In the genomic region with DNA sequence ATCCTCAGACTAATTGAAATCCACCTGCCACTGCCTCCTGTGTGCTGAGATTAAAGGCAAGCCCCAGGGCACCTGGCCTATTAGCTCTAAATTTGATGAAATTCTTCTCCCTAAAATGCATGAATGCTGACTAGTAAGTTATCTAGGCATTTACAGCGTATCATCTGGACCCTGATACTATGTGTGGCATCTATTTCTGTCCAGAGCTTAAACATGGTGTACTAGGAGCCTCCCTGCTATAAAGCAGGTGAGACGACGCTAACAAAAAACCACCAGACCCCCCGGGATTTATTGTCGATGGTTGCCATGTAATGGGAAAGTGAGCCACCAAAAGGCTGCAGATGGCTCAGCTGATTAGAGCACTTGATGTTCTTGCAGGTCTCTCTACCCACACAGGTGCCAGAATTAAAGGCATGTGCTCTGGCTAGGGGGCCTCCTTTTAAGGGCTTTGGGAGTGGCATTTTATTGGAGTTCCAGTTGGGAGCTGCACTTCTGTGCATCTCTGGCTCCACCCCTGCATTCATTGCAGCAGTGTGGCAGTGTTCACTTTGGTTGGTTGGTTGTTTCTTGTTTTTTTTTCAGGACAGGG, we compare ENCODE assay signal across 14 mouse cellular contexts. TPM values are rescaled to one million over a fixed set of nuclear protein-coding genes. Genes with fewer than 3 reads are reported as not detected.
A peak's percentile ranks its signal among the peaks of the same experiment; 100 is the strongest.
DNase-seq lines count a peak whose midpoint lies in the region; ATAC-seq and TF ChIP-seq lines count a peak whose summit lies in the region.
"Had no signal": no experiment of that assay in that cellular context is flagged by ENCODE, and none has a peak within 500 bp of the region (broad histone marks: within the 10 kb centered on the region; RNA-seq: fewer than 3 reads in every experiment).

No protein-coding gene starts in this region.

- H3K4me1 ChIP-seq in forebrain, embryonic 13.5 days: peaks cover 14% of the 10 kb centered on the region
- no peaks in the 10 kb centered on the region; the same call in 1 of the 2 replicates for H3K4me1 ChIP-seq in forebrain, embryonic 11.5 days (replicated peaks; ENCODE audit: control insufficient read depth, insufficient read depth, low read length)
- H3K4me1 ChIP-seq in liver, embryonic 15.5 days (replicated peaks): peaks cover 38% of the 10 kb centered on the region
- H3K4me1 ChIP-seq in liver, postnatal 0 days (ENCODE audit: insufficient read depth): peaks cover 8% of the 10 kb centered on the region
- peaks cover 16% of the 10 kb centered on the region for H3K4me1 ChIP-seq in intestine, embryonic 14.5 days (replicated peaks; ENCODE audit: control insufficient read depth, insufficient read depth, low read length)
- peaks cover 19% of the 10 kb centered on the region; the same call in 1 of the 2 replicates for H3K4me1 ChIP-seq in small intestine, adult 2 months (ENCODE audit: control insufficient read depth, insufficient read depth, insufficient read length, low read length)

- WGBS in forebrain, embryonic 13.5 days: 55% methylated on average over 5 of the region's 5 CpGs
- 59% methylated on average over 5 of the region's 5 CpGs for WGBS in forebrain, embryonic 11.5 days
- WGBS in liver, embryonic 15.5 days (ENCODE audit: insufficient replicate concordance): 49% methylated on average over 5 of the region's 5 CpGs
- 58% methylated on average over 5 of the region's 5 CpGs for WGBS in liver, postnatal 0 days (ENCODE audit: insufficient replicate concordance)
- 43% methylated on average over 5 of the region's 5 CpGs for WGBS in intestine, embryonic 14.5 days
- WGBS in small intestine, adult 2 months: 27% methylated on average over 5 of the region's 5 CpGs

- H3K4me2 ChIP-seq in forebrain, embryonic 13.5 days: no peak overlapping the region
- H3K4me2 ChIP-seq in forebrain, embryonic 11.5 days (ENCODE audit: low read depth, low read length, severe bottlenecking): no peak overlapping the region
- H3K4me2 ChIP-seq in liver, embryonic 15.5 days: no peak overlapping the region
- H3K4me2 ChIP-seq in liver, postnatal 0 days (ENCODE audit: low read depth, low read length): no peak overlapping the region
- H3K4me2 ChIP-seq in intestine, embryonic 14.5 days (ENCODE audit: low read length): no peak overlapping the region
- H3K4me2 ChIP-seq: limb, embryonic 15.5 days; midbrain, embryonic 13.5 days had no signal

- no peaks in the 10 kb centered on the region for H3K27me3 ChIP-seq in forebrain, embryonic 13.5 days
- H3K27me3 ChIP-seq in forebrain, embryonic 11.5 days (ENCODE audit: control insufficient read depth, insufficient read depth, low read length): no peaks in the 10 kb centered on the region
- H3K27me3 ChIP-seq in liver, embryonic 15.5 days: no peaks in the 10 kb centered on the region
- no peaks in the 10 kb centered on the region for H3K27me3 ChIP-seq in liver, postnatal 0 days (ENCODE audit: insufficient read depth, low read length)
- no peaks in the 10 kb centered on the region for H3K27me3 ChIP-seq in intestine, embryonic 14.5 days (replicated peaks; ENCODE audit: control insufficient read depth, insufficient read depth, low read length)
- no peaks in the 10 kb centered on the region for H3K27me3 ChIP-seq in small intestine, adult 2 months (ENCODE audit: control insufficient read depth, insufficient read depth, low read length)
- H3K27me3 ChIP-seq: limb, embryonic 15.5 days; midbrain, embryonic 13.5 days had no signal

- DNase-seq in forebrain, embryonic 11.5 days (ENCODE audit: low spot score): no peak
- no peak for DNase-seq in liver, postnatal 0 days
- no peak for DNase-seq in intestine, embryonic 14.5 days (ENCODE audit: low spot score)
- no peak for DNase-seq in lung, postnatal 14 days
- DNase-seq in embryo, embryonic 10.5 days (ENCODE audit: low spot score): no peak
- DNase-seq: cerebellum, adult 11-12 months; kidney, adult 9 months; right cerebral cortex, postnatal 4 days had no signal

- TF ChIP-seq POLR2A in small intestine, adult 2 months (IDR thresholded peaks at IDR 0.05; ENCODE audit: low read depth, low read length): no peak

- H3K27ac ChIP-seq in forebrain, embryonic 13.5 days: peak overlapping the region; percentile 2; the same call in 1 of the 2 replicates
- no peak overlapping the region for H3K27ac ChIP-seq in forebrain, embryonic 11.5 days (ENCODE audit: low read depth, low read length)
- H3K27ac ChIP-seq in liver, embryonic 15.5 days (replicated peaks): peak overlapping the region; percentile 29; the same call in 1 of the 2 replicates
- H3K27ac ChIP-seq in liver, postnatal 0 days (ENCODE audit: low read depth): no peak overlapping the region
- H3K27ac ChIP-seq in intestine, embryonic 14.5 days (ENCODE audit: low read depth): peak overlapping the region; percentile 34; the same call in 1 of the 2 replicates
- H3K27ac ChIP-seq in small intestine, adult 2 months (ENCODE audit: insufficient read depth, low read depth, low read length): peak overlapping the region; percentile 30; the same call in 1 of the 2 replicates
- H3K27ac ChIP-seq: hindbrain, embryonic 10.5 days; midbrain, embryonic 13.5 days had no signal

- no peak overlapping the region for H3K4me3 ChIP-seq in forebrain, embryonic 13.5 days
- H3K4me3 ChIP-seq in forebrain, embryonic 11.5 days (ENCODE audit: low read depth, low read length): no peak overlapping the region
- no peak overlapping the region for H3K4me3 ChIP-seq in liver, embryonic 15.5 days (replicated peaks)
- H3K4me3 ChIP-seq in liver, postnatal 0 days (ENCODE audit: low read depth, low read length): no peak overlapping the region
- H3K4me3 ChIP-seq in intestine, embryonic 14.5 days (ENCODE audit: low read depth, low read length): no peak overlapping the region
- no peak overlapping the region for H3K4me3 ChIP-seq in small intestine, adult 2 months (ENCODE audit: low read depth, low read length)
- H3K4me3 ChIP-seq: hindbrain, embryonic 10.5 days; limb, embryonic 15.5 days; midbrain, embryonic 13.5 days had no signal

- H3K9ac ChIP-seq in forebrain, embryonic 13.5 days: no peak overlapping the region
- H3K9ac ChIP-seq in forebrain, embryonic 11.5 days (ENCODE audit: low read length): no peak overlapping the region
- no peak overlapping the region for H3K9ac ChIP-seq in liver, embryonic 15.5 days
- no peak overlapping the region for H3K9ac ChIP-seq in liver, postnatal 0 days (replicated peaks)
- no peak overlapping the region for H3K9ac ChIP-seq in intestine, embryonic 14.5 days (ENCODE audit: low read length)
- H3K9ac ChIP-seq: limb, embryonic 15.5 days; midbrain, embryonic 13.5 days had no signal

- TF ChIP-seq CTCF in liver, postnatal 0 days (IDR thresholded peaks at IDR 0.05; ENCODE audit: low read depth): no peak
- TF ChIP-seq CTCF in small intestine, adult 2 months (IDR thresholded peaks at IDR 0.05; ENCODE audit: extremely low read depth, insufficient read length, insufficient replicate concordance, low read depth, low read length): no peak

- ATAC-seq in forebrain, embryonic 13.5 days: no peak
- ATAC-seq in forebrain, embryonic 11.5 days (replicated peaks; ENCODE audit: low FRiP score): no peak
- ATAC-seq in liver, embryonic 15.5 days (ENCODE audit: insufficient read depth): 0 out of 2 replicates have a peak, but pooled peaks have one; percentile 29
- ATAC-seq in liver, postnatal 0 days: no peak
- no peak for ATAC-seq in intestine, embryonic 14.5 days (replicated peaks; ENCODE audit: low FRiP score, low TSS enrichment, low read depth)
- ATAC-seq: midbrain, embryonic 13.5 days had no signal

- peaks cover 26% of the 10 kb centered on the region for H3K36me3 ChIP-seq in forebrain, embryonic 13.5 days (ENCODE audit: poor library complexity, severe bottlenecking)
- peaks cover 4% of the 10 kb centered on the region; the same call in 1 of the 2 replicates for H3K36me3 ChIP-seq in forebrain, embryonic 11.5 days (ENCODE audit: control insufficient read depth, insufficient read depth, low read length)
- peaks cover 31% of the 10 kb centered on the region for H3K36me3 ChIP-seq in liver, embryonic 15.5 days (replicated peaks)
- H3K36me3 ChIP-seq in liver, postnatal 0 days (replicated peaks; ENCODE audit: insufficient read depth, low read length): peaks cover 18% of the 10 kb centered on the region
- peaks cover 22% of the 10 kb centered on the region for H3K36me3 ChIP-seq in intestine, embryonic 14.5 days (ENCODE audit: control insufficient read depth, insufficient read depth, low read length)
- H3K36me3 ChIP-seq in small intestine, adult 2 months (ENCODE audit: control insufficient read depth, insufficient read depth, low read length): peaks cover 10% of the 10 kb centered on the region

- TF ChIP-seq EP300 in liver, postnatal 0 days (IDR thresholded peaks at IDR 0.05; ENCODE audit: low read depth): no peak

- no peaks in the 10 kb centered on the region for H3K9me3 ChIP-seq in forebrain, embryonic 13.5 days (replicated peaks)
- H3K9me3 ChIP-seq in forebrain, embryonic 11.5 days (ENCODE audit: control insufficient read depth, low read length): no peaks in the 10 kb centered on the region
- H3K9me3 ChIP-seq in liver, embryonic 15.5 days (replicated peaks): no peaks in the 10 kb centered on the region
- no peaks in the 10 kb centered on the region for H3K9me3 ChIP-seq in liver, postnatal 0 days (ENCODE audit: low read length)
- H3K9me3 ChIP-seq in intestine, embryonic 14.5 days (ENCODE audit: control insufficient read depth, low read length): no peaks in the 10 kb centered on the region
- H3K9me3 ChIP-seq: hindbrain, embryonic 10.5 days; limb, embryonic 15.5 days; midbrain, embryonic 13.5 days had no signal

RNA-seq across cellular contexts. Expression of a gene that starts 11.9 kb away (rescaled TPM):
- 26.6 and 27.8 TPM in 2 replicates for polyA plus RNA-seq in forebrain, embryonic 13.5 days (2015; fragmentation: Nextera tagmentation; extraction: Ambion mirVana)
- 43.1 and 44.2 TPM in 2 replicates for polyA plus RNA-seq in forebrain, embryonic 11.5 days (2014; fragmentation: Nextera tagmentation; extraction: Ambion mirVana)
- 7.2 and 7.4 TPM in 2 replicates for polyA plus RNA-seq in liver, embryonic 15.5 days (2015; fragmentation: Nextera tagmentation; extraction: Ambion mirVana)
- polyA plus RNA-seq in liver, postnatal 0 days (2015; fragmentation: Nextera tagmentation; extraction: Ambion mirVana): 3.7 and 5.3 TPM in 2 replicates
- polyA plus RNA-seq in intestine, embryonic 14.5 days (2014; fragmentation: Nextera tagmentation; extraction: Ambion mirVana): 23.9 and 27.8 TPM in 2 replicates
- polyA plus RNA-seq in small intestine, adult 2 months (2012; rRNA removed): 9.1 and 17.1 TPM in 2 replicates

RNA-seq across cellular contexts. Expression of a gene that starts 15.3 kb away (rescaled TPM):
- polyA plus RNA-seq in forebrain, embryonic 13.5 days (2015; fragmentation: Nextera tagmentation; extraction: Ambion mirVana): 299 and 311 TPM in 2 replicates
- polyA plus RNA-seq in forebrain, embryonic 11.5 days (2014; fragmentation: Nextera tagmentation; extraction: Ambion mirVana): 312 and 325 TPM in 2 replicates
- 151 and 159 TPM in 2 replicates for polyA plus RNA-seq in liver, embryonic 15.5 days (2015; fragmentation: Nextera tagmentation; extraction: Ambion mirVana)
- polyA plus RNA-seq in liver, postnatal 0 days (2015; fragmentation: Nextera tagmentation; extraction: Ambion mirVana): 142 and 143 TPM in 2 replicates
- polyA plus RNA-seq in intestine, embryonic 14.5 days (2014; fragmentation: Nextera tagmentation; extraction: Ambion mirVana): 237 and 260 TPM in 2 replicates
- polyA plus RNA-seq in small intestine, adult 2 months (2012; rRNA removed): 81.7 and 131 TPM in 2 replicates

RNA-seq across cellular contexts. Expression of a gene that starts 52.6 kb away (rescaled TPM):
- 23.6 and 25.5 TPM in 2 replicates for polyA plus RNA-seq in forebrain, embryonic 13.5 days (2015; fragmentation: Nextera tagmentation; extraction: Ambion mirVana)
- 23.1 and 23.9 TPM in 2 replicates for polyA plus RNA-seq in forebrain, embryonic 11.5 days (2014; fragmentation: Nextera tagmentation; extraction: Ambion mirVana)
- polyA plus RNA-seq in liver, embryonic 15.5 days (2015; fragmentation: Nextera tagmentation; extraction: Ambion mirVana): 8.7 and 10.3 TPM in 2 replicates
- 5.4 and 6.5 TPM in 2 replicates for polyA plus RNA-seq in liver, postnatal 0 days (2015; fragmentation: Nextera tagmentation; extraction: Ambion mirVana)
- polyA plus RNA-seq in intestine, embryonic 14.5 days (2014; fragmentation: Nextera tagmentation; extraction: Ambion mirVana): 24.1 and 24.8 TPM in 2 replicates
- 14.2 and 20.9 TPM in 2 replicates for polyA plus RNA-seq in small intestine, adult 2 months (2012; rRNA removed)

Comparison
In these comparisons a context has a peak if more than half of its experiments do, and no peak if none do; other contexts are left out.
1. H3K27ac ChIP-seq: peak in forebrain, embryonic 13.5 days (single experiment), liver, embryonic 15.5 days (single experiment), intestine, embryonic 14.5 days (single experiment) and small intestine, adult 2 months (single experiment); none in forebrain, embryonic 11.5 days (single experiment) and liver, postnatal 0 days (single experiment).